Mouse (Mus musculus): ENCODE measurements around the gene Kdm4a.

The Kdm4a gene

DNA sequence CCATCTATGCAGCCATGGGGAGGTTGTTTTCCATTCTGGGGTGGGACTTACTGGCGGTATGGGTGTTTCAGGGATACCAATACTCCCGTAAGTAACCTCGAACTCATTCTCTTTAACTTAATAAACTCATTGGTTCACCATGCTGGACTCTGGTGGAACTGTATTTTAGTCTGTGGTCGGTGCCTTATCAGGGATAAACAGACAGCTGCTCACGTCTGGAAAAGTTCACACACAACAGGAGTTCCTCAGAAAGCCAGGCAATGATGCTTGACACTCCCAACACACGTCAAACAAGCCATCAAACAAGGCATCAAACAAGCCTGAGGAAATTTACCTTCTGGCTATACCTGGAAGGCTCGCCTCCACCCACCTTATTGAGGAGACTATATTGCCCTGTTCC is 64.7 kb downstream of the Kdm4a start:
- DNase-seq (ENCODE audit: low spot score): no peak

DNA sequence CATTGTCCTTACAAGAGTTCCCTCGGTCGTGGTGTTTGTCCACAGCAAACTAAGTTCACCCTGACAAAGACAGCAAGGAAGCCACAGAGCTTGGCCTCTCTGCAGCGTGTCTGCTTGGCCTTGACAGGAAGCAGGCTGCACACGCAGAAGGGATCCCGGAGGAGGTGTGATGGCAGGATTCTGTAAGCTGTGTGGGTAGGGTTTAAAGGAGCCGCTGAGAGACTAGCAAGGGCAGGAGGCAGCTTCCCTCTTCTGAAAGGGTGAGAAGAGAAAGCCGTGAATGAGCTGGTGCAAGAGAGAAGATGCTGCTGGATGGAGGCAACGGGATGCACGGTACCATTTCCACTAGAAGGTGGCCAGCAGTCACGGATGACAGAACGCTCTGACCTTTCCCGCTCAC is 67.2 kb downstream of the Kdm4a start:
- DNase-seq (ENCODE audit: low spot score): no peak

DNA sequence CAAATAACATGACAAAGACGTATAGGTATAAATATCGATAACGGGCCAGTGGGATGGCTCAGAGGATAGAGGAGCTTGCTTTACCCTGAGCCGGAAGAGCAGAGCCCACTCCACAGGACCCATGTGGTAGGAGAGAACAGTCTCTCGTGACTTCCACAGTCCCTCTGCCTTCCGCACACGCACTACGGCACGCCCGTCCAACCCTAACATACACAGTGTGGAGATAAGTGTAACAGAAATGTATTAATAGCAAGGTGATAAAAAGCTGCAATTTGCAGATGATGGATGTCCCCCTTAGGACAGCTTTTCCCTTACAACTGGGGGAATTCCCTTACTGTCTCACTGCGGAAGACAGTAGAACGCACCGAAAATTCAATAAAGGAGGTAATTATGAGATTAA is 70.2 kb downstream of the Kdm4a start:
- no peak for DNase-seq (ENCODE audit: low spot score)

GRCm38 (mm10) chr4:118108779-118109178 is 71.1 kb downstream of the Kdm4a start:
- DNase-seq (ENCODE audit: low spot score): peak; percentile 57

DNA sequence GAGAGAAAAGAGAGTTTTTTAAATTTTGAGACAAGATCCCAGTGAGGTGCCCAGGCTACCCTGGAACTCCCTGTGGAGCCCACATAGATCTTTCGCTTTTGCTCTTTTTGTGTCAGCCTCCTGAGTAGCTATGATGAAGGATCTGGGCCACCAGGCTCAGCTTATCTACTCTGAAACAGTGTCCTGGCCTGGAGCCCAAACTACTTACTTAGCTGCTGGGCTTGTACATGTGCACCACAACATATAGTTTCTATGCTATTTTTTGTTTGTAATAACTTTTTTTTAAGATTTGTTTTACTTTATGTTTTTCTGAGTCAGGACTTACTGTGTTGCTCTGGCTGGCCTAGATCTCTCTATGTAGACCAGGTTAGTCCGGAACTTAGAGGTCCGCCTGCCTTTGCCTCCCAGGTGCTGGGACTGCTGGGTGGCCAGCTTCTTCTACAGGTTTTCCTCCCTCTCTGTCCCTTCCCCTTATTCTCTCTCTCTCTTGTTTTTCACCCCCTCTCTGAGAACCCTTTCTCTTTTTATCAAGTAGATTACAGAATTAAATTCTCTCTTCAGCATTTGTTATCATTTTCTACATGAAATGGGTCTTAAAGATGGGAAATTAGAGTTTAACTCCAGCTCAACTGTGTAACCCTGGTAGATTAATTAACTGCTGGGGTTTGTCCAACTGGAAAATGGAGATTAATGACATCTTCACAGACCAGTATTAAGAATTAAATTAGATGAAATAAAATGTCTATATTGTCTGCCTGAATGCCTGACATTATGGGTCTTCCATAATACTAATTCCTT is 74.4 kb downstream of the Kdm4a start:
- DNase-seq (ENCODE audit: low spot score): no peak

- DNase-seq (ENCODE audit: low spot score): no peak
Measured at GRCm38 (mm10) chr4:118103280-118103830, 76.5 kb downstream of the Kdm4a start.

DNA sequence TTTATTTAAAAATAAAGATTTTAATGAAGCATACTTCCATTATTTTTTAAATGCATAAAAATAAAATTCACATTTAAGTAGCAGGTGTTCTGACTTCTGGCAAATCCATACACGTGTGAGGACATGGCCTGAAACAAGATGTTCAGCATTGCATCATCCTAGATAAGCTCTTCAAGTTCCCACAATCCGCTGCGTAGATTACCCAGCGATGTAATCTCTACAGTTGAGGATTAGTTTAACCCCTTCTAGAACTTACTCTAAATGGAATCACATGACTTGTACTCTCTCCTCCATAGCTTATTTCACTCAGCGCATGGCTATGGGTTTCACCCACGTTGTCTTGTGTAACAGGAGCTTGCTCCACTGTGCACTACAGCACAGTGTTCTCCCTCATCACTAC is 78.3 kb downstream of the Kdm4a start:
- no peak for DNase-seq (ENCODE audit: low spot score)

GRCm38 (mm10) chr4:118099637-118100364 is 80.0 kb downstream of the Kdm4a start:
- no peak for DNase-seq (ENCODE audit: low spot score)

DNA sequence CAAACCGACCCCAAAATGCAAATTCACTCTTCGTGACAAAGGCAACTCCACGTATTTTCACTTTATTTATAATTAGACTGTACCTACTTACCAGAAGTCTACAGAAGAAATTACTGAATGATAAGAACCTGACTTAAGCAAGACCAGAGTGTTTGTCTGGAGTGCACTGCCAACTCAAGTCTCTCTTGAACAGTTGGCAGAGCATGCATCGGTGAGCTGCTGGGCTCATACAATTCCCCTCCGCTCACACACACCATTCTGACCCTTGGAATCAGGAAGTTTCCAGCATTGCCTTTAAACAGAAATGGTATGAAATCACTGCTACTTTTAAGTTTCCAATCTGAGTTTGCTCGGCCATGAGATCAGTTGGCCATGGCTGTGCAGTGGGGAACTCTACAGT is 81.3 kb downstream of the Kdm4a start:
- no peak for DNase-seq (ENCODE audit: low spot score)

DNA sequence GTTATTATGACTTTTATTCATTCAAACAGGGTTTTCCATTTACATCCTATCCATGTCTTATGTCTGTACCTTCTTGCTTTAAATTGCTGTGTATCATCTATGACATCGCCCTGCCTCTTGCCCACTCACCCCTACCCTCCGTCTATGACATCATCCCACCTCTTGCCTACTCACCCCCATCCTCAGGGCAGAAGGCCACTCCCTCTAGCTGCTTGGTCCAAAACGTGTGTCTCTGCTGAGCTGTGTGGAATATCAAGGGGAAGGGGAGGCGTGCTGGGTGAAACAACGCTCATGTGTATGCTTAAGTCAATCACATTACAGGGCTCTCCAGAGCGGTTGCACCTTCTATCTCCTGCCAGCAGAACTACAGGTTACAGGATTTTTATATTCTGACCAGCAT is 83.8 kb downstream of the Kdm4a start:
- no peak for DNase-seq (ENCODE audit: low spot score)

DNA sequence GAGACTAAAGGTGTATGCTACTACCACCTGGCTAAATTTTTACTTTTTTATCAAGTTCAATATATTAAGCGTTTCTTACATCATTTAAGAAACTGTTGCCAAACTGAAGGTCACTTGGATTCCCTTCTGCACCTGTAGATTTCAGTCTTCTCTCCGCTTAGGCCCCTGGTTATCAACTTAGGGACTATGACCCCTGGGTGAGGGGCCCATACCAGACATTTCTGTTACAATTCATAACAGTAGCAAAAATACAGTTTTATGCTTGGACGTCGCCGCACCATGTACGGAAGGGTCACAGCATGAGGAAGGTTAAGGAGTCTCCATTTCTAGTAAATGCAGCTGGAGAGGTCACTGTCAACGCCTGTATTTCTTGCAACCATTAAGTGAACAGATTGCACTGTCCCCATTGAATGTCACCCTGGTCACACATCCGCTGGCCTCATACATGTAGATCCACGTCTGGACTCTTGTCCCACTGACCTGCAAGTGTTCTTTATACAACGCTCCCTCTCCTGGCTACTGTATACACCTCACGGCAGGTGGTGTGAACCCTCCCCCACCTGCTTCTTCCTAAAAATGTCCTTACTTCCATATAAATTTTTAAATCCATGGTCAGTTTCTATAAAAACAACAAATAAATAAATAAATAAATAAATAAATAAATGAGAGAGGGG is 86.9 kb downstream of the Kdm4a start:
- no peak for DNase-seq (ENCODE audit: low spot score)

GRCm38 (mm10) chr4:118090449-118090848 is 89.4 kb downstream of the Kdm4a start:
- no peak for DNase-seq (ENCODE audit: low spot score)

DNA sequence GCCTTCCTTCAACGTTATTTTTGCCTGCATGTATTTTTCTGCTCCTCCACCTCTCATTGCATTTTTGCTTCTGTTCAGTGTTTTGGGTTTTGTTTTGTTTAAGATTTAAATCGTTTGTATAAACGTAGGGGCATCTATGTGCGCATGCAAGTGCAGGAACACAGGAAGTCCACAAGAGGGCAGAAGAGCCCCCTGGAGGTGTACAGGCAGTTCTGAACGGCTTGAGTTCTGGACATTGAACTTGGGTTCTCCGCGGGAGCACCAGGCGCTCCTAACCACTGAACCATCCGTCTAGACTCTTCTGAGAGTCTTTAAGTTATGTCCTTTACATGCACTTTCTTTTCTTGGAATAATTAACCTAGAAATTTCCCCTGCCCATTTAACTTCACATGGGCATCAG is 89.9 kb downstream of the Kdm4a start:
- no peak for DNase-seq (ENCODE audit: low spot score)

- no peak for DNase-seq (ENCODE audit: low spot score)
Measured at GRCm38 (mm10) chr4:118088771-118089170, 91.1 kb downstream of the Kdm4a start.

Data from ovary, adult 18-20 months (tissue).